Mouse (Mus musculus) ovary, postnatal 14 days (tissue): ENCODE data around the gene Irf9.

ENCODE experiments used
- DNase-seq: peaks from one replicate; pipeline ENCODE4 v3.0.0; 2022; ENCODE audit warnings: low spot score

The Irf9 gene

DNA sequence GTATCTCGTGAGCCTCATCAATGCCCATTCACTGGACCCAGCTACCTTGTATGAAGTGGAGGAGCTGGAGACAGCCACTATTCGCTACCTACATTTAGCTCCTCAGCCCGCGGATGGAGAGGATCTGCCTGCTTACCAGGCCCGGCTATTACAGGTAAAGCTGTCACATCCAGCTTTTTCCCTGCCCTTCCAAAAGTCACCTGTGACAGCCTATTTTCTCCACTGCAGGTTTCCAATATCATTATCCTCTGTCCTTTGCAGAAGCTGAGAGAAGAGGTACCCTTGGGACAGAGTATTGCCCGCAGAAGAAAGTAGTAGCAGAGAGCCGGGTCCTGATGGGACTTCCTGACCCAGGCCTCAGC lies at the start of gene Irf9:
TSS of gene Irf9 (plus strand) at position 301 of the 362 bp plus-strand sequence.
- no peak for DNase-seq

DNA sequence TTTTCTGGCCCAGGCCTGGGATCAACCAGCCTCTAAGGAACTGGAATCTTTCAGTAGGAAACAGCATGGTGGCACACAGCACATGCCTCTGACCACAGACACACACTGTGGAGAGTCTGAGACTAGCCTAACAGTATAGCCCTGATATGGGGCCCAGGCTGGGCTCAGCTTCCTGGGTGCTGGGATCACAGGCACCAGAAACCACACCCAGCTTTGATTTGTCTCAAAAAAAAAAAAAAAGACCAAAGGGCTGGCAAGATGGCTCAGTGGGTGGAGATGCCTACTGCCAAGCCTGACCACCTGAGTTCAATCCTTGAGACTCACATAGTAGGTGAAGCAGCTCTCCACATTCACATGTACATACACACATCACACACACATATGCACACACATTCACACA lies 48.7 kb upstream of the Irf9 start:
- no peak for DNase-seq

DNA sequence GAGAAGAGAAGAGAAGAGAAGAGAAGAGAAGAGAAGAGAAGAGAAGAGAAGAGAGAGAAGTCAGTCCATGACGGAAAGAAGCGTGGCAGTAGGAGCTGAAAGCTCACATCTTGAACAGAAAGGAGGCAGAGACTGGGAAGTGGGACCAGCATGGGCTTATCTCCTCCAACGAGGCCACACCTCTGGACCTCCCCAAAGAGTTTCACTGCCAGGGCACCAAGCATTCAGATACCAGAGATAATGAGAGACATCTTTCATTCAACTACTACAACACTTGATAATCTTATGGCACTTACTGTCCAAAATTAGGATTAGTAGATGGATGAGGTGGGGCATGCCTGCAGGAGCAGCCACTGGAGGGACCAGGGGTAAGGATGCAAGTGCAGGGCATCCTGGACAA lies 47.6 kb upstream of the Irf9 start:
- DNase-seq = no peak

DNA sequence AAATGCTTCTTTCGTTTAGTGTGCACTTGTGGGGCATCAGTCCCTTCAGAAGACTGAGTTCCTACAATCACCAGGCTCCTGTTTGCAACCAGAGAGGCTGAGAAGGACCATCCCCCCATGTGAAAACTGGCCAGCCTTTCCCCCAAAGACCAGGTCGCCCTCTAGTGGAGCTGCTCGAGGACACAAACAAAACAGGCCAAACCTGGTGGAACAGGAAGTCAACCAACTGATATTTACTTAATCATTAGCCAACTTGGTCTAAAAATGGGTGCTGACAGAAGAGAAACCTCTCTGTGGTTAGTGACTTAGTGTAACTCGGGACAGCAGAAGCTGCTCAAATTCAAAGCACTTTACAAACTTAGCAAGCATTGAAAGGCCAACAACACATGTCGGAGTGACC lies 46.4 kb upstream of the Irf9 start:
- DNase-seq = peak; percentile 81

DNA sequence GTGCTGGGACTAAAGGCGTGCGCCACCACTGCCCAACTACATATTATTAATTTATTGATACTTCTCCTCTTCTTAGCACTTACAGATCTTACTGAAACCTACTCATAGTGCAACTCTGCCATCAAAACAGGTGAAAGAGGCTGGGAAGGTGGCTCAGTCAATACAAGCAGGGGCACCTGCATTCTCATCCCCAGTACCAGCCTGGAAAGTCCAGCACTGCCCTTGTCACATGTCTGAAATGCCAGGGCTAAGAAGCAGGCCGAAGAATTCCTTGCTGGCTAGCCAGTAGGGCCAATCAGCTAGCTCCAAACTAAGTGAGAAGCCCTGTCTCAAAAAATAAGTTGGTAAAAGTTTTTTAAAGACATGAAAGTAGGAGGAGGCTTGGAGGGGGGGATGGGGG lies 45.8 kb upstream of the Irf9 start:
- no peak for DNase-seq

DNA sequence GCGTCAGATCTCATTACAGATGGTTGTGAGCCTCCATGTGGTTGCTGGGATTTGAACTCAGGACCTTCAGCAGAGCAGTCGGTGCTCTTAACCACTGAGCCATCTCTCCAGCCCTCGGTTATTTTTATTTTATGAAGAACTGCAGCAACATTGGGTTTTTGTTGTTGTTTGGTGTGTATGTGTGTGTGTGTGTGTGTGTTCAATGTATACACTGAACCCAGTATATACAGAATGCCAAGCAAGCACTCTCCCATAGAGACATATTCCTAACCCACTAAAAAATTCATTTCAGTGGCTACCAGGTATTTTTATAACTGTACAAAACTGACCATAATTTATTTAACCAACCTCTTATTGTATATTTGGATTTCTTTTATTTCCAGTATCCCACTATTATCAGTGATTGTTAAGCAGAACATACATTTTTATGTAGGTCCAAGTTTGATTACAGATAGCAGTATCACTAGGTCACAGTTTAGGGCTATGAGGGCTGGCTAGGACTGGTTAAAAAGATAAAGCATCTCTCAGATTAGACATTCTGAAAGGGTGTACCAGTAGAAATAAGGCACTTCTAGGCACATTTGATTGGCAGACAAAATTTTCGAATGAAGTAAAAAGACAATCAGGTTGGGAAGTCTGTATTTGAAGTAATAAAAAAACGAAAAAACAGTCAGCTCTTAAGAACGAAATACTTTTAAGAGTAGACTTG lies 44.5 kb upstream of the Irf9 start:
- DNase-seq = no peak

DNA sequence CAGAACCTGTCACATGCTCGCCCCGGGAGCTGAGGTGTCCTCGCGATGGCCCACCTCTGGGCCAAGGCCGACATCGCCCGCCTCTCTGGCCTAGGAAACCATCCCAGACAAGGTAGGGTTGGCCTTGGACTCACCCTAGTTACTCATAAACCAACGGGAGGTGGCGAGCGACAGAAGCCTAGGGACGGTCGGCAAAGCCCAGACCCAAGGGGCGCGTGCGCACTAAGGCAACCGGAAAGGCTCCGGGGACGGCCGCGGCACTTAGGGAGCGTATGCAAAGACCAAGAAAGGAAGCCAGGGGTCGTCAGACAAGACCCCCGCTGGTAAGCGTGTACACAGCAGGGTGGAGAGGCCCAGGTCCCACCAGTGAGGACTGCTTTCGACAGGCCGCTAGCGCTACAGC lies 43.6 kb upstream of the Irf9 start, which contains the start of gene Dcaf11:
TSS of gene Dcaf11 (plus strand) at position 208 of the 403 bp plus-strand sequence.
- peak; percentile 68 for DNase-seq

DNA sequence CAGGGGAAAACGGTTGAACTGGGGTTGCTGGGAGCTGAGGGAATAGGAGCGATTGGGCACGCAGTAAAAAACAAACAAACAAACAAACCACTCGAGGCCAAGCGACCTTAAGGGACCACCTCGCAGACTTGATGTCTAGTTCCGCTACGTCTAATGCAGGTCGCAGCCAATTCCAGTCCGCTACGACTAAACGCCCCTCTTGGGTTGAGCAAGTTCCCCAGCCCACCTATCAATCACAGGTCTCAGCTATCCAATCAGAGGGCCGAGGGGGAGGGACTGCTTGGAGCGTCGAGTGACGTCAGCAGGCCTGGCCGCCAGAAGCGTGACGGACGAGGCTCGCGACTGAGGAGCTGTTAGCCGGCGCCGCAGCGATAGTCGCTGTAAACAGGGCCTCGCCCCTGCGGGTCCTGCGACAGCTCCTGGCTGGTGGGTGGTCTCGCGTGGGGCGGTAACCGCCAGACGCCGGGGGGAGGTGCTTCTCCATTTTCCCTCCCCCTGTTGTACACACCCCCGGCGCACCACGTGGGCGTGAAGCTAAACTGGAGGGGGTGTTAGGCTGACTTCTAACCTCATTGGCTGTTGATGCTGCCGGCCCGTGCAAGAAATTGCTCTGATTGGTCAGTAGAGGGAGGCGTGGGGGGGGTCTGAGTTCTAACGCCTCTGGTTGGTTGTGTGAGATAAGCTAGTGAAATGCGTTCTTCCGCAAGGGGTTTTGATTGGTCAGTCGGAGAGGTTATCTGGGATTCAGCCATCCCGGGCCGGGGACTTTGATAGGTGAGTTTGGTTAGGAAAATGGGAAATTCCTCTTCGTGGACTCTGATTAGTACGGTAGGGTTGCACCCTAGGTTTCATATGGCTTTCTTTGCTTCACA lies 42.9 kb upstream of the Irf9 start, which contains the start of gene A730061H03Rik:
TSS of gene A730061H03Rik (minus strand) at position 205 of the 872 bp plus-strand sequence.
- DNase-seq = peak; percentile 95

DNA sequence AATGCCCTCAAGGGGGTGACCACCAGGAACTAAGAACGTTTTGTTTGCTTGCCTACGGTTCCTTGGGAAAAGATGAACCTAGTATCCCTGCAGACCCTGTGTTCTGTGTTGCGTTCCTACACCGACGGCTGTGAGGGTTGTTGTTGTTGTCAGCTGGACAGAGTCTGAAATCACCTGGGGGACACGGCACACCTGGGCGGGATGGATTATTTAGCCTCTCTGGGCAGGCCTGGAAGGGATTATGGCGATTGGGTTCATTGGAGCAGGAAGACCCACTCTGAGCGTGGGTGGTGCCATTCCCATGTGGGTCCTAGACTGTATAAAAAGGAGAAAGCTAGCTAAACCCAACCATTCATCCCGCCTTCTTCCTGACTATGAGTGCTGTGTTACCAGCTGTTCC lies 41.5 kb upstream of the Irf9 start:
- no peak for DNase-seq

DNA sequence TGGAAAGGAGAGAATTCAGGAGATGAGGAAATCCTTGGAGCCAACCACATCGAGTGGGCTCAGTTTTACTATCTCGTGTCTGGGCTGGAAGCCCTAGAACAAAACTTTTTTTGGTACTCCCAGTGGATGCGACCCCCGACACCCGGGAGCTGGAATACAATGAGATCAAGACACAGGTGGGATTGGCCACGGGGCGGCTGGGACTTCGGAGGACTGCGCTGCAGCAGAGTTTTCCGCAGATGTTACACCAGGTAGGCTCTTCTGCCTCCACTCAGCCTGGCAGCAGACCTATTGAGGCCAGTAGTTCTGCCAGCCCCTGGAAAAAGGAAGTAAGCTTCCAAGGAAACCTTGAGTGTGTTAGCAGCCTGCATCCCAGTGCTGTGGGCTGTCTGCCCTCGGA lies 40.1 kb upstream of the Irf9 start:
- DNase-seq = no peak

DNA sequence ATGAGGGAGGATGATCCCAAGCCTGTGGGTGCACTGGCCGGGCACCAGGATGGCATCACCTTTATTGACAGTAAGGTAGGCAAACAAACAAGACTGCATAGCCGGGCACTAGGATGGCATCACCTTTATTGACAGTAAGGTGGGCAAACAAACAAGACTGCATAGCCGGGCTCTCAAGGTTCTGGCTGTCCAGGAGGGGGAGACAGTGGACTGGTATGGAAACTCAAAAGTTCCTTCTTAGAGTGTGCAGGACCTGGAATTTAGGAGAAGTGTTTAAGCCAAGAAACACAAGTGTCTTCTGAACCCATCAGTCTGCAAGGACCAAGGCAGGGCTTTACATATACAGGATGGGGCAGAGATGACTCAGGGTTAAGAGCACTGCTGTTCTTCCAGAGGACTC lies 37.6 kb upstream of the Irf9 start:
- no peak for DNase-seq

DNA sequence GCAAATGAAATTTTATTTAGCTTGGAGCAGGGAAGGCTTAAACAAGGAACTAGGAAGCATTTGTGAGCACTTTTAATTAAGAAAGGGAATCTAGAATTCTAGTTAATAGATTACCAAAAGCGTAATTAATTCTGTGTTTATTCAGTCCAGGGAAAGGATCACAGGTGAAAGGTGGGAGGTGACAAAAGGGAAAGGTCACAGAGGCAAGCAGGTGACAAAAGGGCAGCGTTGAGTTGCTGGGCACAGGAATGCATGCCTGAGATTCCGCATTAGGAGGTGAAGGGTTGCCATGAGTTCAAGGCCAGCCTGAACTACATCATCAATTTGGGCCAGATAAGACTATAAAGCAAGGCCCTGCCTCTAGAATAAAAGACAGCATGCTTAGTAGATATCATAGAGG lies 35.9 kb upstream of the Irf9 start:
- DNase-seq = no peak

DNA sequence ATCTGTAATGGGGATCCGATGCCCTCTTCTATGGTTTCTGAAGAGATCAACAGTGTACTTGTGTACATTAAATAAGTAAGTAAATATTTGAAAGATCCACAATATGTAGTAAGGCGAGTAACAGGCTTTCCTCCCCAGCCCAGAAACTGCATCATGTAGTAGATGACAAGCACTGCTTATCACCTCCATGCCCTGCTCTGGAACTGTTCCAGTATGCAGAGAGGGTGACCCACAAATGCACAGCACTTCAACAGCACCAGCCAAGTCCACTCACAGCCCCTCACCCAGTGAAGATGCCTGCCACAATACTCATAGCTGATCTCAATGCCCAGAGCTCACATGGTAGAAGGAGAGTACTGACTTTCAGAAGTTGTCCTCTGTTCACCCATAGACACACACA lies 32.8 kb upstream of the Irf9 start:
- DNase-seq = no peak

DNA sequence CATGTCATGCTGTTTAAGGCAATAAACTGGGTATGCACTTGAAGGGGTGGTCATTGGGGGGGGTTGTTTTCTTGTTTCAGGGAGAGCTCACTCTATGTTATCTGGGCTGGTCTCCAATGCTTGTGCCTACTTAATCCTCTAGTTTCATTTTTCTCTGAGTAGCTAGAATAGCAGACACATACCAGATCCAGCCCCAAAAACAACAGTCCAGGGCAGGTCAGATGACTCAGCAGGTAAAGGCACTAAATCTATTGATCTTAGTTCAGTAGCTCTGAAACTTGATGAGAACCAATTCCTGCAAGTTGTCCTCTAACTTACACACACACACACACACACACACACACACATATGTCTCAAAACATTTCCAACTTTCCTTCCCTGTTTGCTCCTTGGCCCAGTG lies 31.6 kb upstream of the Irf9 start:
- DNase-seq = no peak

DNA sequence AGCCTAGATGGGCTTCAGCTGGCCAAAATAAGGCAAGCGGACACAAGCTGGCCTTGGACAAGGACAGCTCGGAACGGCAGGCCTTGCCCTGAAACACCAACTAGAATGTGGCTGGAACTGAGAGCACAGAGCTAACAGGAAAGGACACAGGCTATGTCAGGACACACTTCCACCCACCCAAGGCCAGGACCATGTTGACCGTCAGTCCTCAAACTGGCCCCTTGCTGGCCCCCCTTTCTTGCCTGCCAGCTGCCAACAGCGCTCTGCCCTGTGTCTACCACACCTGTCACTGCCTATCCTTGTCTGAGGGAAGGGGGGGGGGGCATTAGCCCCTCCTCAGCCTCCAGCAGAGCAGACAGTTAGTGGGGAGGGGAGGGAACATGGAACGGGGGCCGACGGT lies 28.1 kb upstream of the Irf9 start, which contains the start of gene Fitm1:
TSS of gene Fitm1 (plus strand) at position 316 of the 400 bp plus-strand sequence.
- DNase-seq = no peak

DNA sequence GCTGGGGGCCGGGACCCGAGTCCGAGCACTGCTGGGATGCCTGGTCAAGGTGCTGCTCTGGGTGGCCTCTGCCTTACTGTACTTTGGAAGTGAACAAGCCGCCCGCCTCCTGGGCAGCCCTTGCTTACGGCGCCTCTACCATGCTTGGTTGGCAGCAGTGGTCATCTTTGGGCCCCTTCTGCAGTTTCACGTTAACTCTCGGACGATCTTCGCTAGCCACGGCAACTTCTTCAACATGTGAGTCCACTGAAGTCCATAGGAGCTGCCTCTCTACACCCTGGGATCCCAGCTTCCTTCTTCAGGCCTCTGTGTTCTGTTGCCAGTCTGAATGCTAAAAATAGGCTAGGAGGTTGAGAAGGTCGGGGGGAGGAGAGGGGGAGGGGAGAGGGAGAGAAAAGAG lies 27.7 kb upstream of the Irf9 start:
- no peak for DNase-seq

DNA sequence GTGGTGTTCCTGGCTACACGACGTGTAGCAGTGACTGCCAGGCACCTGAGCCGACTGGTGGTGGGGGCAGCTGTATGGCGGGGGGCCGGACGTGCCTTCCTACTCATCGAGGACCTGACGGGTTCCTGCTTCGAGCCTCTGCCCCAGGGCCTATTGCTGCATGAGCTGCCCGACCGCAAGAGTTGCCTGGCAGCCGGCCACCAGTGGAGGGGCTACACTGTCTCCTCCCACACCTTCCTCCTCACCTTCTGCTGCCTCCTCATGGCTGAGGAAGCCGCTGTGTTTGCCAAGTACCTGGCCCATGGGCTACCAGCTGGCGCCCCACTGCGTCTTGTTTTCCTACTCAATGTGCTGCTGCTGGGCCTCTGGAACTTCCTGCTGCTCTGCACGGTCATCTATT lies 27.0 kb upstream of the Irf9 start:
- DNase-seq = no peak

DNA sequence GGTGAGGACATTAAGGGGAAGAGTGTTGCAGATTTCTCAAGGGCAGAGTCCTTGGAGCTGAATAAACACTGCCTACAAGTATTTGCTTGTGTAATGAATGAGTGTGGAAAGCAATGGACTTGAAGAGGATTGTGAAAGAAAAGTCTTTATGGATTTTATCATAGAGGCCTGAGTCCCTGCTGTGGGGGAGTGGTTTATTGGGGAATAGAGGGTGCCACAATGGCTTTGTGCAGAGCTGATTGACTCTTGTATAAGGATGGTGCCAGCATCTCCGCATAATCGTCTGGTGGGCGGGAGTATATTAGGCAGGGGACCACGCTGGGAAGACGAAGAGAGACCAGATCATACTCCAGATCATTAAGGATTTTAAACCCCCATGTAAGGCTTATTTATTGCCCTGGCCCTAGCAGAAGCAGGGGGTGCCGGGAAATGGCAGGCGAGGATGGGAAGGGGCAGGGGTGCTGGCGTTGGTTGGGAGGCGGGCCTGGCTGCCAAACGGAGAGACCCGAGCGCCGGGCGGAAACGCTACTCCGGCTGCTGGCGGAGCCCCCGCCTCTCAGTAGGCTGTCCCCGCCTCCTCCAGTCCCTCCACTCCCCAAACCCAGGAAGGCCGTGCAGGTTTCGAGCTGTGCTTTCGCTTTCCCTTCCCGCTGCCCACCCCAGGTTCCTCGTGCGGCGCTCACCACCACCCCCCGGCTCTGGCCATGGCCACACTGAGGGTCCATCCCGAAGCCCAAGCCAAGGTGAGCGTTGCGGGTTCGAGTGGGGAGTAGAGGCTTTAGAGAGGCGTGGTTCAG lies 25.3 kb upstream of the Irf9 start, which contains the start of gene Psme1:
TSS of gene Psme1 (plus strand) at position 253 of the 797 bp plus-strand sequence.
- peak; percentile 76 for DNase-seq

DNA sequence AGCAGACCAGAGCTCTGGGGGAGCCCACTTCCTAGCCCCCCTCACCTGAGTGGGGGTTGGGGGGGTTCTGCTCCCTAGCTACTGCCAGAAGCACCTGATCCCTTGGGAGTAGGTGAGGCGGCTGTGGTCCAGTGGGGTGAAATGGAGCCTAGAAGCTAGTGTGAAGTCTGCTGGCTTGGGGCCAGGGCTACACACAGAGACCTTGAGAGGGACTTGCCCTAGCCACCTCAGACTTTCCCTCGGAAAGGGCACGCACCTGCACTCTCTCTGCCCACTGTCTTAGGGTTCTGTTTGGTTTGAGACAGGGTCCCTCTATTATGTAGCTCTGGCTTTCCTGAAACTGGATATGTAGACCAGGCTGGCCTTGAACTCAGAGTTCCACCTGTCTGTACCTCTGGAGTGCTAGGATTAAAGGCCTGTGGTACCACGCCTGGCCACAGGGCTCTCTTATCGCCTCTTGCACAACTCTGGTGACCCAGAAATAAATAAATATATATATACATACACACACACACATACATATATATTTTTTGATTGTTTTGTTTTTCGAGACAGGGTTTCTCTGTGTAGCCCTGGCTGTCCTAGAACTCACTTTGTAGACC lies 24.6 kb upstream of the Irf9 start:
- no peak for DNase-seq

DNA sequence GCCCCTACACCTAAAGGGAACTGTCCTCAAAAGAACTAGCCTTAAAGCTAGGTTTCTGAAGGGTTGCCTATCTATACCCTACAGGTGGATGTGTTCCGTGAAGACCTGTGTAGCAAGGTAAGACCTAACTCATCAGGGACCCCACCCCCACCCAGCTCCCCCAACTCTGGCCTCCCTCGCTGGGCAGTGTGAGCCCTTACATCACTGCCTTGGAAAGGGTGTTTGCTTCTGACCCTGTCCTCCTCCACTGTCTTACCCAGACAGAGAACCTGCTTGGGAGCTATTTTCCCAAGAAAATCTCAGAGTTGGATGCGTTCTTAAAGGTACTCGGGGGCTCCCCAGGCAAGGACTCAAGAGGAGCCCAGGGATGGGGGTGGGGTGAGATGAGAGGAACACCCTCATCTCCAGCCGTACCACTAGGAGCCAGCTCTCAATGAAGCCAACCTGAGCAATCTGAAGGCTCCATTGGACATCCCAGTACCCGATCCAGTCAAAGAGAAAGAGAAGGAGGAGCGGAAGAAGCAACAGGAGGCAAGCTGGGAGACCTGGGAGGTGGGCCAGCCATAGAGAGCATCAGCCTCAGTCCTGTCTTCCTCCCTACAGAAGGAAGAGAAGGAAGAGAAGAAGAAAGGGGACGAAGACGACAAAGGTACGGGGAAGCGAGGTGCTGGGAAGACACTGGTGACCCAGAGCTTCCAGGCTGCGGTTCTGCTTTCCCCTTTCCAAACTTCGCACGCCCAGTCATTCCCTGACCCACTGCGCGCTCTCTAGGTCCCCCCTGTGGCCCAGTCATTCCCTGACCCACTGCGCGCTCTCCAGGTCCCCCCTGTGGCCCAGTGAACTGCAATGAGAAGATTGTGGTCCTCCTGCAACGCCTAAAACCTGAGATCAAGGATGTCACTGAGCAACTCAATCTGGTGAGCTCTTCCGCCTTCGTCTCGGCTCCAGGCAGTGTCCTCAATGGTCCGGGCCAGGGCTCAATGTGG lies 23.6 kb upstream of the Irf9 start:
- DNase-seq = no peak

DNA sequence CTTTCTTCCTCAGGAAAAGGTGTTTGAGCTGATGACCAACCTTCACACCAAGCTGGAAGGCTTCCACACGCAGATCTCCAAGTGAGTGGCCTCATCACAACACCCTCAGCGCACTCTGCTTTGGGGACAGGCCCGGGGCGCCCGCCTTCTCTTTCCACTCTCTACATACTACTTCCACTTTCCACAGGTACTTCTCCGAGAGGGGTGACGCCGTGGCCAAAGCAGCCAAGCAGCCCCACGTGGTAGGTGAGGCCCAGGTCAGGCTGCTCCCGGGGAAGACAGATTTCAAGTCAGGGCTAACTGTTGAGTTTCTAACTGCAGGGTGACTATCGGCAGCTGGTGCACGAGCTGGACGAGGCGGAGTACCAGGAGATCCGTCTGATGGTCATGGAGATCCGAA lies 22.6 kb upstream of the Irf9 start:
- no peak for DNase-seq
